Mouse (Mus musculus) cerebellum, adult 2 months (tissue): ENCODE data around the gene Parp6.

Source experiments
- CTCF ChIP-seq: fragments of 200-500 bp; IDR thresholded peaks from 2 replicates; pipeline ENCODE4 v1.5.1; 2011; ENCODE audit warnings: low read depth, mild to moderate bottlenecking, control low read depth, low read length, moderate library complexity, borderline replicate concordance; ENCODE audit not compliant: insufficient read depth
- POLR2A ChIP-seq: fragments of 200-500 bp; IDR thresholded peaks from 2 replicates; pipeline ENCODE4 v1.6.1; 2011; ENCODE audit warnings: low read length, control low read depth, borderline replicate concordance; ENCODE audit not compliant: insufficient read depth

- TF ChIP-seq CTCF (no peak), POLR2A (no peak)
Measured at GRCm38 (mm10) chr9:59663957-59664356, 46.9 kb downstream of the Parp6 start.
